Mouse (Mus musculus) urinary bladder, postnatal 25 days (tissue): ENCODE data around the gene Gm20458.
A peak's percentile ranks its signal among the peaks of the same experiment; 100 is the strongest.

Experiments used
- DNase-seq: peaks from one replicate; pipeline ENCODE4 v3.0.0; 2022; ENCODE audit warnings: low spot score

Gm20458 gene

GRCm38 (mm10) chr2:164453887-164454500 lies 6.8 kb upstream of the Gm20458 start:
- DNase-seq = no peak

GRCm38 (mm10) chr2:164454846-164455245 lies 5.9 kb upstream of the Gm20458 start:
- DNase-seq = no peak

- DNase-seq = no peak
These were observed 5.2 kb upstream of the Gm20458 start for GRCm38 (mm10) chr2:164455421-164456190.

- DNase-seq = no peak
These were observed 4.4 kb upstream of the Gm20458 start for GRCm38 (mm10) chr2:164456413-164456812.

- DNase-seq = no peak
These were observed 3.9 kb upstream of the Gm20458 start, which contains the start of gene Sys1 for GRCm38 (mm10) chr2:164456864-164457300. Gene Sys1, plus strand, starts transcription at chr2:164456964.

GRCm38 (mm10) chr2:164457942-164458341 lies 2.8 kb upstream of the Gm20458 start:
- no peak for DNase-seq

GRCm38 (mm10) chr2:164458535-164458934 lies 2.2 kb upstream of the Gm20458 start:
- DNase-seq = no peak

GRCm38 (mm10) chr2:164465161-164465560 lies 4.4 kb downstream of the Gm20458 start:
- no peak for DNase-seq

GRCm38 (mm10) chr2:164466787-164467186 lies 6.0 kb downstream of the Gm20458 start:
- DNase-seq = no peak

GRCm38 (mm10) chr2:164470254-164470653 lies 9.5 kb downstream of the Gm20458 start:
- DNase-seq = peak; percentile 51

- DNase-seq = no peak
These were observed 12.9 kb downstream of the Gm20458 start, which contains the start of gene Trp53tg5 for GRCm38 (mm10) chr2:164473624-164474023. Gene Trp53tg5, minus strand, starts transcription at chr2:164473724.

- peak; percentile 58 for DNase-seq
These were observed 25.0 kb downstream of the Gm20458 start, which contains the start of gene Dbndd2 for GRCm38 (mm10) chr2:164485681-164486257. Gene Dbndd2, plus strand, starts transcription at chr2:164486106.

- peak; percentile 62 for DNase-seq
These were observed 25.7 kb downstream of the Gm20458 start for GRCm38 (mm10) chr2:164486258-164487114.

GRCm38 (mm10) chr2:164487115-164487527 lies 26.4 kb downstream of the Gm20458 start:
- no peak for DNase-seq

- no peak for DNase-seq
These were observed 27.0 kb downstream of the Gm20458 start for GRCm38 (mm10) chr2:164487812-164488211.

GRCm38 (mm10) chr2:164494126-164494525 lies 33.4 kb downstream of the Gm20458 start:
- no peak for DNase-seq

GRCm38 (mm10) chr2:164496331-164496730 lies 35.6 kb downstream of the Gm20458 start:
- DNase-seq = no peak

GRCm38 (mm10) chr2:164496847-164497690 lies 36.3 kb downstream of the Gm20458 start, which contains the start of gene Pigt:
Gene Pigt, plus strand, starts transcription at chr2:164497520.
- peak; percentile 85 for DNase-seq

GRCm38 (mm10) chr2:164497691-164498268 lies 37.0 kb downstream of the Gm20458 start:
- no peak for DNase-seq

- no peak for DNase-seq
These were observed 38.5 kb downstream of the Gm20458 start for GRCm38 (mm10) chr2:164499317-164499716.
